Mouse (Mus musculus): ENCODE measurements around the gene Cela1.

The Cela1 gene

DNA sequence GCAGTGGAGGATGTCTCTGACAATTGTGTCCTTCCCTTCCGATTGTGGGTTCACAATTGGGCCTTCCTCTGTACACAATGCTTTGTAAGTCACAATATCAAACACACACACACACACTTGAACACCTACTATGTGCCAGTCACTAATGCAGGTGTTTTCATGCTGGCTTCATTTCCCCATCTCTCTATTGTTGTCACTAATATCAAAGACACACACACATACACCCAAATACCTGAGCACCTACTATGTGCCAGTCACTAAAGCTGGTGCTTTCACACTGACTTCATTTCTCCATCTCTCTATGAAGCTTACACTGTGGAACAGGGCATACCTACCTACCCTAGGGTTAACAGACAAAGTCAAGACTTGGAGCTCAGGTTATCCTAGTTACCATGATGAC lies 17.7 kb upstream of the Cela1 start:
- DNase-seq (ENCODE audit: low spot score), result no peak

DNA sequence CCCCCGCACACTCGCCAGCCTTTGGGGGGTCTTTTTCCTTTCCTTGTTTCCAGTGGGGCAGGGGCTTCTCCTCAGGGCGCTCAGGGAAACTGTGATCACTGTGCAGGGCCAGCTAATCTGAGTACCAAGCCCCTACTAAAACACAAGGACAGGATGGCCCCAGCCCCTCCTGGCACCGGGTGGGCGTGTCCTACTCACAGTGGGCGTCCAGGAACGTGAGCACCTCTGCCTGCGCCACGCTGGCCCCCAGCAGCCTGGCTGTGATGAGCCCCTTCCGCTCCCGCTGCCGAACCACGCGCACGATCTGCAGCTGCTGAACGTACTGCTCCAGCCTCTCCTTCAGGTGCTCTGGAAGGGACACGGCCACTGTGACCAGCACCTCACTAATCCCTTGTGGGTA lies 16.2 kb upstream of the Cela1 start:
- no peak for DNase-seq (ENCODE audit: low spot score)

DNA sequence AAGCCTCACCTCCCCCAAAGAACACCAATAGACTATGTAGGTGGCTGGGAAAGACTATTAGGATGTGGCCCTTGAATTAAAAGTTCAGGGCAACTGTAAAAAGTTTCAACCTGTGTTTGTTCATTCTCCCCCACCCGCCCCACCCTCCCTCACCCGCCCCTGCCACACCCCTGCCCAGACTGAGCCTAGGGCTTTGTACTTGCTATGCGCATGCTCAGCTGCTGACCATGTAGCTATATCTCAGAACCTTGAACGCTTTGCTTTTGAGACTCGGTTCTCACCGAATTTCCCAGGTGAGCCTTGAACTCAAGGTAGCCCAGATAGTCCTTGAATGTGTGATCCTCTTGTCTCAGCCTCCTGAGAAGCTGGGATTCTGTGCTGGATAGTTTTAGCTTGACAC lies 14.1 kb upstream of the Cela1 start:
- no peak for DNase-seq (ENCODE audit: low spot score)

DNA sequence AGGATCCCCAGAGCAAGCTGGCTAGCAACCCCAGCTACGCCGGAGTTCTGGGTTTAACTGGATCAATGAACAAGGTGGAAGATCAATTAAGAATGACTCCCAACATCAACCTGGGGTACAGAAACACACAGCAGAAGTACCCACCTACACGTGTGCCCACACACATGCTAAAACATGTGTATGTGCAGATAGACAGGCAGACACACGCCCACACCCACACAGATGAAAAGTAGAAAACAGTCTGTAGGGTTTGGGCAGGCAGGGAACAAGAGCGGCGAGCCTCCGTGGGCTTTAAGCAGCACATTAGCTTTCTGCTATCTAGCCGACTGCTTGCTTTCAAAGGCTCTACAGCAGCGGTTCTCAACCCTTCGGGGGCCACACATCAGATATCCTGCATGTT lies 13.4 kb upstream of the Cela1 start:
- DNase-seq (ENCODE audit: low spot score), result no peak

DNA sequence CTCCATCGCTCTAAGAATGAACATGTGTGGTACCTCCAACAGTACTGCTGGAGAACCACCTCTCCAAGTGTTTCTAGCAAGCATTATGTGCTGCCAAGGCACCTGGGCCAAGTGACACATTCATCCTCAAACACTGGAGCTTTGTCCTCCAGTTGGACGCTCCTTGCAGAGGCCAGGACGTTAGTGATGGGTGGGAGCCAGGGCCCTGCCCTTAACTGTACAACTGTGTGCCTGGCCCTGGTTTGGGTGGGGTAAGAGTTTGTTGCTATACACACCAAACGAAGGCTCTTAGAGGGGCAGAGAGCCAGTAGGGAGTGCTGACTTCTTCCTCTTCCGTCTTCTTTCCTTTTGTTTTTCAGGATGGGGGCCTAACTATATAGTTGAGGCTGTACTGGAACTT lies 12.7 kb upstream of the Cela1 start:
- DNase-seq (ENCODE audit: low spot score), result no peak

DNA sequence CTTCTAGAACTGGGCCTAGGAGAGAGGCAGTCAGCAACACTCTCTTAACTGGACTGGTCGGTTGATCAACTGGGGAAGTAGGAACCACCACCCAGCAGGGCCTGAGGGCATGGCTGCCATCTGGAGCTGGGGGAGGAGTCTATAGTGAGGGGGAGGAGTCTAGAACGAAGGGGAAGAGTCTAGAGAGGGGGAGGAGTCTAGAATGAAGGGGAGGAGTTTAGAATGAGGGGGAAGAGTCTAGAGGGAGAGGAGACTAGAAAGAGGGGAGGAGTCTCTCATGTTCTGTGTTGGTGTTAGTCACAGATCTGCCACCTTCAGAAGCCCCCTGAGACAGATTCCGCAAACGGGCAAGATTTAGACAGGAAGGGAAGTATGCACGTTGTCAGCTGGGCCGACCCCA lies 11.7 kb upstream of the Cela1 start:
- no peak for DNase-seq (ENCODE audit: low spot score)

DNA sequence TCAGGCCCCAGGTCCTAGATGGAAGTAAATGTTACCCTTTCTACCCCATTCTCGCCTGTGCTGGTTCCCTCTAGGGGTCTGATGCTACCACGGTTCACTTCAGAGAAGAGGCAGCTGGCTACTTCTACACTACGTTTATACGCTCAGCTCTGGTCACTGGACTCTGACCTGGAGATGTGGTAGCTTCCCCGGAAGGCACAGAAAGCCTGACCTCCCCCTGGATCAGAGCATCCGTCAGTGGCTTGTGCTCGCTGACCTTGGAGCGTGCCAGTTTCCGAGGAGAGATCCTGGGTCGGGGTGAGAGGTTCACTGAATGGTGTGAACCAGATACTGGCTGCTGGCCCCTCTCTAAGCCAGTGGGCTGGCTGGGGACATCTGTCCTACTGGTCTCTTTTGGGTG lies 10.4 kb upstream of the Cela1 start:
- no peak for DNase-seq (ENCODE audit: low spot score)

DNA sequence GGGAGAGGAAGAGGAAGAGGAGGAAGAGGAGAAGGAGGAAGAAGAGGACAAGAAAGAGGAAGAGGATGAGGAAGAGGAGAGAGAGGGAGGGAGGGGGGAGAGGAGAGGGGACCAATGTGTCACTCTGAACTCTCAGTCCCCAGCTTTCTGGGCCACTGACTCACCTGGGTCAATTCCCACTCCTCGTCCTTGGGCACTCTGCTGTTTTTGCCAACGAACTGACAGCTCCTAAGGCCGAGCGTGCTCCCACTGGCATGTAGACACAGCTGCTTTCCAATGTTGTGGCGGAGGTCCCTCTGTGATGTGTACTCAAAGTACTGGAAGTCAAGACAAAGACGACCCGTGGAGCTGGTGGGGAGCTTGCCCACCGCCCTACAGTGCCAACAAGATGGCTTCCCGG lies 6.7 kb upstream of the Cela1 start:
- no peak for DNase-seq (ENCODE audit: low spot score)

DNA sequence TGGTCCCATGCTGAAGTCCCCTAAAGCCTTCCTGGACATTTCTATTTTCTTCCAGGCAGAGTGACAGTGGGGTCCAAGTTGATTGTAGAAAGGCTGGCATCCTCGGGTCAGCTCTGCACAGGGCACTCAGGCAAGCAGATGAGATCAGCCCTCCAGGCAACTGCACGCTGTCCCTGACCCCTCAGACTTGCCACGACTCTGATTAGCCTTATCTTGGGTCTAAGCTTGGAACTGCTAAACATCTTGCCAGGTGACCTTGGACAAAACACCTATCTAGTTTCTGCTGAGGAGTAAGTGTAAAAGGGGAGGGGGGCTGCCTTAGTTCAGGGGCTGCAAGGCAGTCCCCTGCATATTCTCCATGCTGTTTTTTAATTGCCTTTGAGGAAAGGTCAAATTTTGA lies 4.3 kb upstream of the Cela1 start:
- DNase-seq (ENCODE audit: low spot score), result no peak

DNA sequence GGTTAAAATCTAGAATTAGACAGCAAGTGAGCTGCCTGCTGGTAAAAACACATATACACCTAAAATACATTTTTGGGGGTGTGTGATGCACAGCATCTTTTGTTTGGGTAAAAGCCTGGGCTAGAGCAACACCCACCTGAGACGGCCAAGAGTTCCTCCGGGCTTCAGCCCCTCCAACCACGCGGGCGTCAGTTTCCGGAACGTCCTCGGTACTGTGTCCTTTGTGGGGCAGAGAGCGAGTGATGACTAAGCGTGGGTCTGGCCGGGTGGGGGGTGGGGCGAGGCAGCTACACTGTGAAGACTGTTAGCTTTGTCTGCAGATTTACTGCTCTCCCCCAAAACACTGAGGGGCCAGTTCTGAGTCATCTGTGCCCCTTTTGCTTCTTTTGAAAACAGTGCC lies 732 bp downstream of the Cela1 start:
- peak; percentile 81 for DNase-seq (ENCODE audit: low spot score)

DNA sequence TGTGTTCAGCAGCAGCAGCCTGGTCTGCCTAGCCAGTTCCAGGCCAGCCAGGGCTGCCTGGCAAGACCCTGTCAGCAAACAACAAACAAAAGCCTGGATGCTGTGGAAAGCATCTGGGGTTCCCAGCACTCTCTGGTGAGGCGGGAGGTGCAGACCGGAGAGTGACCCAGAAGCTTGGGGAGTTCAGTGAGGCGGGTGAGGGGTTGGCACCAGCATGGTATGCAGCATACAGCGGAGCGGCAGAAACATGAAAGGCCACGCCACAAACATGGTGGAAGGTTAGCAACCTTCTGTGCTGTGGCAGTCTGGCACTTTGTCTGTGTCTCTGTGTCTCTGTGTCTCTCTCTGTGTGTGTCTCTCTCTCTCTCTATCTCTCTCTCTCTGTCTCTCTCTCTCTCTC lies 1.3 kb downstream of the Cela1 start:
- peak; percentile 60 for DNase-seq (ENCODE audit: low spot score)

DNA sequence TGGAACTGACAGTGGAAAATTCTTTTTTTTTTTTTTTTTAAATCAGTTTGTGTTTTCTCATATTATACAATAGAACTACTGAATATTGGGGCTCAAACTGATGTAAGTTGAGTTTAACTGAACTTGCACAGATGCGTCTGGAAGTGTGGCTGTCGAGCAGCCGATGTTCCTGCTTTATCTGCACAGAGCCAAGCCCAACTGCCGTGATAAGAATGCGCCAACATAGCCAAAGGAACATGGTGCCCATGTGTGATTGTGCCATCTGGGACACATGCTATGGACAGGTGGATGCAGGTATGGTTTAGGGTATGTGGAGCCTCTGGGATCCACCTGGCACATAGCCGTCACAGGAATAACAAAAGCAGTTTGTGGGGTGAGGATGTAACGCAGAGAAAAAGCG lies 1.9 kb downstream of the Cela1 start:
- DNase-seq (ENCODE audit: low spot score), result peak; percentile 26

DNA sequence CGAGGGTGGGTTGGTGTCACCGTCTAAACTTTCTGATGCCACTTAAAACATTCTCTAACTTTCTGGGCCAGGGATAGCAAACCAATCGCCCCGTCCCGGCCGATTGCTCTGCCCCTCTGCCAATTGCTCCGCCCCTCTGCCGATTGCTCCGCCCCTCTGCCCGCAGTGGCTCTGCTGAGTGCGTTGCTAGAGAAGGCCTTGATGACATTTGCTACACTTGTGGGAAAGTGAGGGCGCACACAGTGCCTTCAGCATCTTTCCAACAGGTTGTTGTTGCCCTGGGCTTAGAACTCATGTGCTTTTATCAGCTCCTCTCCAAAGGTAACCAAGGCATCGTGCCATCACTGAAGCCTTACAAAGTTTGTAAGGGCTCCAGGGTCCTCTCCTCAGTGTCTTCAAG lies 2.5 kb downstream of the Cela1 start:
- peak; percentile 13 for DNase-seq (ENCODE audit: low spot score)

DNA sequence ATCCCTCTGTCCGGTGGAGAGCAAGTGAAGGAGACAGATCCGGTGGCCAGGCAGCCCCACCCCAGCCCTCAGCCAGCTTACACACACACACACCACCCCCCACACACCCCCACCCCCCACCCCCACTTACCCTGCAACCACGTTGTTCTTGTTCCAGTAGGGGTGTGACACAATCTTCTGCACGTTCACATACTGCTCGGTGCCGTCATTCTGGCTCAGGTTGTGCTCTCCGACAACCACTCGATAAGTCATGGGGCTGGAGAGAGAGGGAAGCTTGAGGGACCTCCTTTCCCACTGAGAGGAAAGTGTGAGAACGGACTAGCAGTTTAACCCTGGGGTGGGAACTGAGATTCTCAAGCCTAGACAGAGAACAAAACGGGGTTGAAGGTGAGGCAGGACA lies 3.3 kb downstream of the Cela1 start:
- DNase-seq (ENCODE audit: low spot score), result no peak

DNA sequence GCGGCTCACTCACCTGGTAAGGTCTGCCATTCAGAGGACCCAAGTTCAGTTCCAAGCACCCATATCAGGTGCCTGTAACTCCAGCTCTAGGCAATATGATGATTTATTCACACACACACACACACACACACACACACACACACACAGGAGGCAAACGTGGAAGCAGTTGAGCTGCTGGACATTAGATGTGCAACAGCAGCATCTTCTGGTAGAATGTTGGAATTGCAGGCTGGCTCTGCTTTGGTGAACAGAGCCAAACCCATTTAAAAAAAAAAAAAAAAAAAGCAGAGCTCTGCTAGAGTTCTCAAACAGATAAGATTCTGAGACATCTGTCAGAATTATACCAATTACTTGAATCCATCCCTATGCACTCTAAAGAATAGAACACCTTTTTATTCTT lies 4.7 kb downstream of the Cela1 start:
- DNase-seq (ENCODE audit: low spot score), result peak; percentile 94

DNA sequence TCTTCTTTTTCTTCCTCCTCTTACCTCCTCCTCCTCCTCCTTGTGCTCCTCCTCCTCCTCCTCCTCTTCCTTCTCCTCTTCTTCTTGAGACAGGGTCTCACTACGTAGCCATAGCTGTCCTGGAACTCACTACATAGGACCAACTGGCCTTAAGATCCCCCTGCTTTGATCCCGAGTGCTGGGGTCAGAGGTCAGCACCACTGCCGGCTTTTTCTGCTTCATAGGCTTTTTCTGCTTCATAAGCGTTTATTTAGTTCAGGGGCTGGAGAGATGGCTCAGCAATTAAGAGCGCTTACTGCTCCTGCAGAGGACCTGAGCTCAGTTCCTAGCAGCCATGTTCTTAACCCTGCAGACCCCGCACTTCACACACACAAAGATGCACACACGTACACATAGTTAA lies 6.0 kb downstream of the Cela1 start:
- DNase-seq (ENCODE audit: low spot score), result no peak

DNA sequence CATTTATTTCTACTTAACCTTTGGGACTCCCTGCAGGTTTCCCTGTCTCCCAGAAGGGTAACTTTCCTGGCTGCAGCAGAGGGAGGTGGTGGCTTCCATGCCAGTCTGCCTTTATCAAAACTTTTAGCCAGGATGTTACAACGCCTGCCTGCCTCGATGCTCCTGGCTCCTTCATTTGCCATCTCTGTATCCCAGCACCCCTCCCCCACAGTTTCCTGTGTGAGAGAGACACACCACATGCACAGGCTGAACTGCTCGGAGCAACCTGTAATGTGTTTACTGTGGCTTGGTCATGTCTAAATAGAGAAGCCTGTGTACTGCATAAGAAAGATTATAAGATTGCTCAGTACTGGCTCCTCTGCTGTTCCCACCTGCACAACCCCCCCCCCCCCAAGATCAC lies 7.3 kb downstream of the Cela1 start:
- DNase-seq (ENCODE audit: low spot score), result no peak

DNA sequence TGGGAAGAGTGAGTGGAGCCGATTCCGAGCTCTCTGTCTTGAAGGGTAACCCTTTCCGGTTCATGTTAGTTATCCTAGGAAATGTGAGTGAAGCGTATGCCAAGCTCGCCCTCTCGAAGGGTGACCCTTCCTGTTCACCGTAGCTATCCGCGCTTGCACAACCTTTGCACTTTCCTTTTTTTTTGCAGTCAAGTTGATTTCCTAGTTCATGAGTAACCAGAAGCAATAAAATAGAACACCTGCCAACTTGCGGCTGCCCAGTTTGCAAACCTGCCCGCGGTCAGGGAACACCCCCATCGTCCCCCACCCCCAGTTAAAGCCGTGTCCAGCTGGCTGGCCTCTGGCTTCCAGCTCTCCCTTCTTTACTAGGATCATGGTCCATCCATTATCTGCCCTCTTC lies 8.7 kb downstream of the Cela1 start:
- no peak for DNase-seq (ENCODE audit: low spot score)

DNA sequence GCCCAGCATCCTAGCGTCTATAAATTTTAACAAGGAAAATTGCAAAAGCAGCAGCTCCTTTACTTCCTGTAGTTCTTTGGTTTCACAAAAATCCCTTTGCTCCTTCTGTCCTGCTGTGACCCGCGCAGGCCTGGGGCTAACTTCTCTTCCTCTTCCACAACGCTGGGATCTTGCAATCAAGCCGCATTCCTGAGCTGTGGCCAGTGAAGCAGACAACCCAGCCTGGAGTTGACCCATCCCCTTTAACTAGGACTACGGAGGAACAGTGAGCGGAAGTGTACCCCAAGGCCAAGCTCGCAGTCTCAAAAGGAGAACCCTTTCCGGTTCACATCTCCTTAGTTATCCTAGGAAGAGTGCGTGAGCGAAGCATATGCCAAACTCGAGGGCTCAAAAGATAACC lies 9.1 kb downstream of the Cela1 start:
- DNase-seq (ENCODE audit: low spot score), result no peak

DNA sequence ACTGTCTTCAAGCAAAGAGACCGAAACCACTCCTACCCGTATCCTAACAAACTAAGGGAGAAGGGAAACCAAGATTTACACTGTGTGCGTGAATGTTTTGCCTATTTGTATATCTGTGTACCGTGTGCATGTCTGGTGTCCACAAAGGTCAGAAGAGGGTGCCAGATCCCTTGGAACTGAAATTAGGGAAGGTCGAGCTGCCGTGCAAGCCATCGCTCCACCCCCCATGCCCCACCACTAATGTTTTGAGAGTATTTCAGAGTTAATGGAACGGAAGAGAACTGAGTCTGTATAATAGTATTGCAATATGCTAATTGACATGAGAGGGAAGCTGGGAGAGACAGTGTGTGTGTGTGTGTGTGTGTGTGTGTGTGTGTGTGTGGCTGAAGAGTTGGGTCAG lies 10.0 kb downstream of the Cela1 start:
- no peak for DNase-seq (ENCODE audit: low spot score)

DNA sequence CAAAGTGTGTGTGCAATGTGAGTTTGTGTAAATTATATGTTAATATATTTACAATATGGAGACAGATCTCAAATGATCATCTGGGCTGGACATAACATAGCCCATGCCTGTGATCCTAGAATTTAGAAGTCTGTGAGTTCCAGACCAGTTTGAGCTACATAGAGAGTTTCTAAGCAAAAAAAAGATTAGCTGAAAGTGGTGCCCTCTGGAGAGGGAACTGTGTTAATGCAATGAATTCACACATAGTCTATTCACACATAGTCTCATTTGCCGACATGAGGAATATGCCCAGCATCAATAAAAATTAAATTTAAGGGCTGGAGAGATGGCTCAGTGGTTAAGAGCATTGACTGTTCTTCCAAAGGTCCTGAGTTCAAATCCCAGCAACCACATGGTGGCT lies 11.2 kb downstream of the Cela1 start:
- no peak for DNase-seq (ENCODE audit: low spot score)

DNA sequence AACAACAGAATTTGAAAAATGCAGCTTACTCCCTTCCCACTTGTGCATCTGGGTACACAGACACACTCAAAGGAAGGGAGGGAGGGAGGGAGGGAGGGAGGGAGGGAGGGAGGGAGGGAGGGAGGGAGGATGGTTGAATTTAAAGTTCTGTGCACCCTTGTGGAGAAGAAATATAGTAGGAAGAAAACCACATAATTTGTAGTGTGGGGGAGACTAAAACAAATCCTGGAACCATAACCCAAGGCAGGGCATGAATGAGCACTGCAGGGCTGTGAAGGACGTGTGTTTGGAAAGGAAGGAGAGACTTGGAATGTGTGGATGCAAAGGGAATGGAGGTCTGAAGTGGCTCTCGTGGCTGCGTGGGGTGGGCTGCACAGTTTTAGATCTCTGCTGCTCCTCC lies 12.2 kb downstream of the Cela1 start:
- no peak for DNase-seq (ENCODE audit: low spot score)

DNA sequence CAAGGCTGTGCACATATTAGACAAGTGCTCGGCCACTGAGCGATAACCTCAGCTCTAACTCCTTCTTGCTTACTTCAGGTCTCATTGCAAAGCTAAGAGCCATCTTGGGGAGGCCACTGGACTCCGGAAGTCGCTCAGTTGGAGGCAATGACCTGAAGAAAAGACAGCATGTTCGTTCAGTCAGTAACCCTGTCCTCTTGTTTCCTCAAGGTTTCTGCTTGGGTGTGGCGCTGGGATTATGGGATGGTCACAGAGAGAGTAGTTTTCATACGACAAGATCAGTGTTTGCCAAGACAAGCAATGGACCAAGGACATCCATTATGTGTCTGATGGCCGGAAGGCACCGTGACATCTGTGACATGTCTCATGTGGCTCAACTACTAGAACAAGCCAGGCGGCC lies 13.2 kb downstream of the Cela1 start:
- DNase-seq (ENCODE audit: low spot score), result no peak

DNA sequence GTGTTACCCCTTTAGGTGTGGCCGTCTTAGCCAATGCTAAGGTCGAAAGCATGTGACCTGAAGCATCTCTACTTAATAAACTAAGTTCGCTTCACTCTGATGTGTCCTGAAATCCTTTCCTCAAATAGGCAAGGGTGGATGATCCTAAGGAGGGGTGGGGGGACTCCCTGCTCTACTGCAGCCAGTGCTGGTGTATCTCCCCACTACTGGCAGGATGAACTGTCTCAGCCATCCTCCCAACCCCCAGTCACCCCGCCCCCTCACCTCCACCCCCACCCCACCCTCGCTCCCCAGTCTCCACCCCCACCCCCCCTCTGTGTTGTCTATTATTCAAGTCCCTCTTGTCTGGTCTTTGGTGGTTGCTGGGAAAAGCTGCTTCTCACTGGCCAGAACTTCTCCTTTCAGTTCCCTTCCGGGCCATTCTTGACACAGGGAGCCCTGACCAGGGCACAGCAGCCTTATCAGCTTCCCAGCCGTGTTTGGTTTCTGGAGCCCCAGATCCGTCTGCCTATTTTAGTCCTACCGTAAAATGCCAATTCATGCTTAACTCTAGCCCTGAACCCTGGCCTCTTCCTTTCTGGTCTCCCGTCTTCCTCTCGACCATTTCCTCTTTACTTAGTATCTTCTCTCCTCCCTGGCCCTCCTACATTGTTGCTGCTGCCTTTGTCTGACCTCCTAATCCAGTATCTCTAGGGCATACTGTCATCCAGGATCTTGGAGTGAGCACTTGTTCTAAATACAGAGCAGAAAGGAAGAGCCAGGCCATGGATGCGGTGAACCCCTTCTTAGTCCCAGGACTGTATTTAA lies 13.9 kb downstream of the Cela1 start:
- DNase-seq (ENCODE audit: low spot score), result no peak

DNA sequence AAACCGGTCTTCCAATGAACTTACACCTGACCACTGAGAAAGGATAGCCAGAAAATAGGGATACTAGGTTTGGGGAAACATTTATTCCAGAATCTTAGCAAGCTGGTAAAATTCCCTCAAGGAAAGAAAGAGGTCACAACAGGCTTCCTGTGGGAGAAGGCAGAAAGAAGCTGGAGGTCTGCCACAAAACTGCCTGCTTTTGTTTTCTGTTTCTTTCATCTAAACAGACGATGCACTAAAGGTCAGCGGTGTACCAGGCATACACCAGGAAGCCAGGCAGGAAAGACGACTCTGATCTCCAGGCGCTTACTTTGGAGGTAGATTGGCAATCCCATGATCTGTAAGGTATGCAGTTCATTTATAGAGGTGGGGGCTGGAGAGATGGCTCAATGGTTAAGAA lies 16.9 kb downstream of the Cela1 start:
- no peak for DNase-seq (ENCODE audit: low spot score)

All from adipocyte (in vitro differentiated cells).